Mouse (Mus musculus) neural tube, embryonic 13.5 days (tissue): ENCODE results near the gene Gatb. TPM values are rescaled to one million over a fixed set of nuclear protein-coding genes. Genes with fewer than 3 reads are reported as not detected.
A peak's percentile ranks its signal among the peaks of the same experiment; 100 is the strongest.
"Not testable (repeated sequence)": the region's sequence is repeated elsewhere in the genome, so short reads cannot be mapped to it uniquely, and the experiment has no call there.

Experiments used
- ATAC-seq: fragments of 200-750 bp; cut with Nextera tagmentation; 2 replicates; pipeline ENCODE4 v1.8.0; 2017; ENCODE audit warnings: low read depth, mild to moderate bottlenecking, moderate TSS enrichment, moderate library complexity
- H3K27ac ChIP-seq: fragments of 300-500 bp; sonication (generic); replicated peaks from 2 replicates; pipeline ENCODE4 v1.5.1; 2015; ENCODE audit warnings: moderate library complexity, mild to moderate bottlenecking, inconsistent platforms
- H3K27me3 ChIP-seq: fragments of 300-500 bp; sonication (generic); 2 replicates; pipeline ENCODE4 v1.6.1; 2015; ENCODE audit warnings: mild to moderate bottlenecking, inconsistent platforms
- H3K36me3 ChIP-seq: fragments of 300-500 bp; sonication (generic); 2 replicates; pipeline ENCODE4 v1.6.1; 2015; ENCODE audit warnings: mild to moderate bottlenecking, inconsistent platforms
- H3K4me1 ChIP-seq: fragments of 300-500 bp; sonication (generic); replicated peaks from 2 replicates; pipeline ENCODE4 v1.6.1; 2015; ENCODE audit warnings: inconsistent platforms
- H3K4me2 ChIP-seq: fragments of 300-500 bp; sonication (generic); 2 replicates; pipeline ENCODE4 v1.6.1; 2015; ENCODE audit warnings: inconsistent platforms, mild to moderate bottlenecking, moderate library complexity
- H3K4me3 ChIP-seq: fragments of 300-500 bp; sonication (generic); 2 replicates; pipeline ENCODE4 v1.5.1; 2015; ENCODE audit warnings: mild to moderate bottlenecking, inconsistent platforms
- H3K9ac ChIP-seq: fragments of 300-500 bp; sonication (generic); 2 replicates; pipeline ENCODE4 v1.6.1; 2015; ENCODE audit warnings: moderate library complexity, mild to moderate bottlenecking, inconsistent platforms
- H3K9me3 ChIP-seq: fragments of 300-500 bp; sonication (generic); 2 replicates; pipeline ENCODE4 v1.6.1; 2016; ENCODE audit warnings: inconsistent platforms
- WGBS: fragments of 180-500 bp; shearing (Covaris S2); methylation state at CpG from one replicate; pipeline ENCODE4 v1.1.7; 2015; 5-methylcytosine and 5-hydroxymethylcytosine counted together
- polyA plus RNA-seq: library from polyadenylated mRNA; unstranded; fragments of >200 nt; fragmentation: Nextera tagmentation; extraction: Ambion mirVana; gene quantifications from 2 replicates; pipeline ENCODE4 v1.2.1, GENCODE M21; 2015

The Gatb gene
- polyA plus RNA-seq, 1 experiment from 2014 or later: 19.9 TPM

DNA sequence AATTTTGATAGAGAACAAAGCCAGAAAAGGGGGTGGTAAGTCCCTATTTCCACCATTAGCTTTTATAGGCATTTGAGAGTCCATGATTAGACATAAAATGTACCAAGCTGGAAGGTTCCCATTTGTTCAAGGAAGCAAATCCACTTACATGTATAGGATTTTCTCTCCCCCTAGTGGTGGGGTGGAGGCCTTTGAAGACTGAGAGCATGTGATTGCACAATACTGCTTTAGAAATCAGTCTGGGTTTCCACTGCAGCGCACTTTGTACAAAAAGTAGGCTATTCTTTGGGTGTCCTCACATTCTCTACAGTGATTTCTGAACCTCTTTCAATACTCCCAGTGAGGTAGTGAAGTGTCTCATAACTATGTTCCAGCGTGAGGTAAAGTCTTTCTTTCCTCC, 2.6 kb upstream of the Gatb start:
- H3K4me3 ChIP-seq: no peak overlapping the region
- H3K4me2 ChIP-seq: no peak overlapping the region
- WGBS: 70% methylated on average over 2 of the region's 2 CpGs
- no peaks in the 10 kb centered on the region for H3K9me3 ChIP-seq
- H3K36me3 ChIP-seq: no peaks in the 10 kb centered on the region
- ATAC-seq: no peak
- no peak overlapping the region for H3K27ac ChIP-seq
- H3K4me1 ChIP-seq: 0 out of 2 replicates have a peak, but pooled peaks cover 4% of the 10 kb centered on the region
- no peak overlapping the region for H3K9ac ChIP-seq
- H3K27me3 ChIP-seq: no peaks in the 10 kb centered on the region

DNA sequence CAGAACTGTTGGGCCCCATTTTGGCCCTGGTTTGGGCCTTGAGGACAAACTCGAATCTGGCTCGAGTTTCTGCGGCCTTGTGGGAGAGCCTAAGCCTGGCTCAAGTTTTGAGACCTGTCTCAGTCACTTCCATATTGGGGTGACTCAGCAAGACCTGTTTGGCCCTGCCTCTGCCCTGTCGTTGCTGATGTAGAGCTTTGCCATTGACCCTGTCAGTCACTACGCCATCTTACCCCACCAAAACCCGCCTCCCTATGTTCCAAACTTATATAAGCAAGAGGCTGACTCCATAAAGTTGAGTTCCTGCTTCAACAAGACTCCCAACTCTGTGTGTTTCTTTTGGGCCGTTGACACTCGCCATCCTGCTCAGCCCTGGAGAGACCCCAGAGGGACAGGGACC, 1.4 kb upstream of the Gatb start:
- H3K27ac ChIP-seq, H3K4me1 ChIP-seq, H3K9ac ChIP-seq, H3K4me3 ChIP-seq, H3K9me3 ChIP-seq, H3K27me3 ChIP-seq, H3K4me2 ChIP-seq, H3K36me3 ChIP-seq, ATAC-seq: not testable (repeated sequence)
- WGBS: 94% methylated on average over 8 of the region's 8 CpGs

DNA sequence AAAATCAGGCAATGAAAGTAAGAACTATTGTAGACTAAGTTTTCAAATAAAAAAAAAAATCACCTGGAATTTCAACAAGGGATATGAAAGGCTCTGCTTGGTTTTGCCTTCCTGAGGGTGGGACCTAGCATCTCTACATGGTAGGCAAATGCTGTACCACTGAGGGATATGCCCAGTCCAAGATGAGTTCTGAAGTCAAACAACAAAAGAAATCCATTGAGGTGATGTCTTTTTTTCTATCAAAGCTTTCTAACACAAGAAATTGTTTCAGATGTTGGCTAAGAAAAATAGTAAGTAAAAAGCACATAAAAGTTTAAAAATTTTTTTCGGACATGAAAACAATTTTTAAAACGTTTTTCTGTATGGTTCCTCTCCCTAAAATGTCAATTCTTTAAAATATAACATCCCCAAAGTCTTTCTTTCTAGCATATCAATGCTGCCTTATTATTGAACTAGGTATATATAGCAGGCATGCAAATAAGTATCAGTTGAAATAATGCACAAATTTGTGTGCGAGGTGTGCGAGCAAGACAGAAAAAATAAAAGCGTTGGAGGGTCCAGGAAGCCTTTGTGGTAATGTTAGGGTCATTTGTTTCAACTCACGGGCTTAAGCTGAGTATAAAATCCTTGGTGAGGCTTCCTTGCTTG, 579 bp upstream of the Gatb start:
- no peak; the same call in 1 of the 2 replicates for ATAC-seq
- Histone ChIP-seq H3K9me3 (no peaks in the 10 kb centered on the region), H3K4me1 (0 out of 2 replicates have a peak, but pooled peaks cover 4% of the 10 kb centered on the region), H3K9ac (peak overlapping the region; percentile 48; the same call in 1 of the 2 replicates), H3K4me3 (peak overlapping the region; percentile 80), H3K27ac (0 out of 2 replicates have a peak overlapping the region, but pooled peaks have one; percentile 29), H3K27me3 (no peaks in the 10 kb centered on the region), H3K36me3 (no peaks in the 10 kb centered on the region), H3K4me2 (peak overlapping the region; percentile 54)
- 24% methylated on average over 6 of the region's 6 CpGs for WGBS

DNA sequence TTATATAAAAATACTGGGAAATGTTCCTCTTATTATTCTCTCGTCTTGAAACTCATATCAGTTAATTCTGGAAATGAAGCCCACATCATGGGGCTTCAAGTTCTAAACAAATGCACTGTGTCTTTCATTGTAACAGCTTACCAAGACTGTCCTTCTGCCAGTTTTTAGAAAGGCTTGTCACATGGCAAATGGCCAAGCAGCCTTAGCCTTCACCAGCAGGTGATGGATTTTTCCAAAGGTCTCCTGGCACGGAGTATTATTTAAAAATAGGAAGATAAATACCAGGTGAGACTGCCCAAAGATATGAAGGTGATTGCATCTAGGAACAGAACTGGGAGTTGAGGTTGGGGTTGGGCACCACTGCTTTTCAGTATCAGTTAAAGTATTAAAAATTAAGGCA, 8.8 kb downstream of the Gatb start:
- Histone ChIP-seq H3K9ac (no peak overlapping the region), H3K4me3 (no peak overlapping the region), H3K27me3 (no peaks in the 10 kb centered on the region), H3K4me2 (no peak overlapping the region), H3K4me1 (no peaks in the 10 kb centered on the region), H3K36me3 (no peaks in the 10 kb centered on the region), H3K27ac (no peak overlapping the region), H3K9me3 (no peaks in the 10 kb centered on the region)
- ATAC-seq: no peak
- WGBS: 86% methylated on average over 2 of the region's 2 CpGs

DNA sequence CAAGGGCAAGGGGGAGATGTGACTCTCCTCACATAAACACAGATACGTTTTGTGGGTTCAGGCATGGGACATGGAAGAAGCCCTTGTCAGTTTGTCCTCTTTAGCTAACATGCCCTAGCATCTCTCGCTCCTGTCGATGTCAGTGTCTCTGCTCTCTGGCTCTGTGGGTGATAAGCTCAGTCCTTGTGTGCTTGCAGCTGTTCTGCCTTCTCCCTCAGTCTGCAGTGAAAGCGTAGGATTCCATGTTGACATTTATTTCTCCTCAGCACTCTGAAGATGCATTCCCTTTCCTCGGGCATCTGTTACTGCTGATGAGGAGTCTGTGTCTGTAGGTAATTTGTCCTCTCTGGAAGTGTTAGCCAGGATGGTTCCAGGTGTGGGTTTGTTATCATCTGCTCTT, 9.3 kb downstream of the Gatb start:
- 91% methylated on average over 5 of the region's 5 CpGs for WGBS
- Histone ChIP-seq H3K36me3 (no peaks in the 10 kb centered on the region), H3K4me2 (no peak overlapping the region), H3K4me1 (no peaks in the 10 kb centered on the region), H3K9ac (no peak overlapping the region), H3K27ac (no peak overlapping the region), H3K4me3 (no peak overlapping the region), H3K27me3 (no peaks in the 10 kb centered on the region), H3K9me3 (no peaks in the 10 kb centered on the region)
- no peak for ATAC-seq

DNA sequence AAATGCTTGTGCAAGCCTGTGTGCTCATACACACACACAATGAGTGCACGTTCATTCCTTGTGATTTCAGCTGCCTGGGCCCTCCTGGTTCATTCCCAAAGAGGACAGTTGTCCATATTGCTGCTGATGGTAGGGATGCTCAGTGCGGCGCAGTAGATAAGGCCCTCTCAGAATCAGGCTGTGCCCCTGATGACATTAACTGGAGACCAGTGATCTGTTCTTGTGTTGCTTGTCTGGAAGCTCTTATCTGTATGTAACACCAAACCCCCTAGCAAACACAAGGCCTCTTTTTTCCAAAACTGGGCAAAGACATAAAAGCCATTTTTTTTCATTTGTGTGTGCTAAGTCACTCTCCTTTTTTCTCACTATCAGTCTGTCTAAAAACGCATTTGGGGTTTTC, 11.0 kb downstream of the Gatb start:
- no peaks in the 10 kb centered on the region for H3K27me3 ChIP-seq
- no peak overlapping the region for H3K4me3 ChIP-seq
- no peaks in the 10 kb centered on the region; the same call in 1 of the 2 replicates for H3K4me1 ChIP-seq
- WGBS: 92% methylated on average over 4 of the region's 4 CpGs
- H3K4me2 ChIP-seq: no peak overlapping the region
- H3K27ac ChIP-seq: no peak overlapping the region
- no peaks in the 10 kb centered on the region for H3K36me3 ChIP-seq
- no peak overlapping the region for H3K9ac ChIP-seq
- H3K9me3 ChIP-seq: no peaks in the 10 kb centered on the region
- ATAC-seq: no peak

DNA sequence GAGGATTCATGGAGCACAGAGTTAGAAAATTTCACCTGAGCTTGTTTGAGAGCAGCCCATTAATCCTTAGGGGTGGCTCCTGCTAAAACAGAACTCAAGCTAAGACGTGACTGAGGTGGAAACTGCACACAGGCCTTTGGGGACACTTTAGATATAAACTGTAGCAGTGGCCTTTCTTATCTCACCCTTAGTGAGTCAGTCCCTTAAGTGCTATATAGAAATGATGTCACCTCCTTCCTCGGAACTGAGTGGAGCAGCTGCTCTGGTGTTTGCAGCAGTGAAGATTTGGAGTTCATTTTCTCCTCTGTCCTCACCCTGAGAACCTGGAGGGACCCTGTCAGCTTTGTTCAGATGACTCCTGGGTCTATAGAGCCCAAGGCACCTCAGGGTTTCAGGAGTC, 14.8 kb downstream of the Gatb start:
- Histone ChIP-seq H3K4me3 (no peak overlapping the region), H3K27me3 (no peaks in the 10 kb centered on the region), H3K9ac (no peak overlapping the region), H3K4me1 (no peaks in the 10 kb centered on the region; the same call in 1 of the 2 replicates), H3K9me3 (no peaks in the 10 kb centered on the region), H3K4me2 (no peak overlapping the region), H3K36me3 (no peaks in the 10 kb centered on the region), H3K27ac (peak overlapping the region; percentile 38; the same call in 1 of the 2 replicates)
- ATAC-seq: no peak
- 72% methylated on average over 2 of the region's 2 CpGs for WGBS

DNA sequence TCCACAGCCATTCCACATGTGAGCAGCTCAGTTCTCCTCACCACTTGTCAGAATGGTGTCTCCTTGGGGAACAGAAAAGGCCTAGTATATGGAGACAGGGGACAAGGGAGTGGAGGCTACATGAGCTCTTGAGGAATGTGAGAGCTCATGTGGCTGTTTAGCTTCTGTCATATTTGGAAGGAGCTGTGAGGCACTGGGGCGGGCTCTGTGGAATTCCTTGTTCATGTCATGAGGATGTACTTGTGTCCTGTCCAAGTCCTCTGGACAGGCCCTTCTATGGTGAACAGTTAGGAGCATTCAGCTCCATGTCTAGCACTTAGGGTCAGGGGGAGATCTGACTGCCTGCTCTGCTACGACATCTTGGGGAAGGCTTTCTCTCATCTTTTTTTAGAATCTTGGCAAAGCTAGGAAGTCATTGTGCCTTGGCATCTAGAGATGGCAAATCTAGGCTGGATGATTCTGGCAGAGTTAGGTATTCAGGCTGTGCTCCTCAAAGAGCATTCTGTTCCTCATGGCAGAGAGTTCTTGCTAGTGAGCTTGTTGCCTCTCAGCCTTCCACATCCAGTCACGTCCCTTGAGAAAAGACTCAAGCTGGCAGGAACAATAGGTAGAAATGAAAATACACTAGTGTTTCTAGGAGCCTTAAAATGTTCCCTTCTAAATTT, 16.3 kb downstream of the Gatb start:
- ATAC-seq: no peak
- Histone ChIP-seq H3K27me3 (no peaks in the 10 kb centered on the region), H3K9me3 (no peaks in the 10 kb centered on the region), H3K4me3 (no peak overlapping the region), H3K36me3 (no peaks in the 10 kb centered on the region), H3K27ac (no peak overlapping the region), H3K9ac (no peak overlapping the region), H3K4me2 (no peak overlapping the region), H3K4me1 (no peaks in the 10 kb centered on the region; the same call in 1 of the 2 replicates)
- 91% methylated on average over 3 of the region's 3 CpGs for WGBS

DNA sequence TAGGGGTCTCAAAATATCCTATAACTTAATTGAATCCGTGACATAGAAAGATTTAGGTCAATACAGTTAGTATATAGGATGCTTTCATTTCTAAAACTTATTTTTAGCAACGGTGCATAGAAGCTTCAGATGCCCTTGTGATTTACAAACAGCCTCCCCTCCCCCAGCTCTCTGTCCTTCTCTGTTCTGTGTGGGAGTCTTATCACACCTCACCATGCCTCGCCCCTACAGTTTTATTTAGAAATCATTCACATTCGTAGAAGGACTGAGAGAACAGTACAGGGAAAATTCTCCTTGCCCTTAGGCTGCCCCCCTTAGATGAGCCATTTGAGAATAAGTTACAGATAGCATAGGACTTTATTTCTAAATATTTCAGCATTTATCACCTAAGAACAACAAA, 18.1 kb downstream of the Gatb start:
- Histone ChIP-seq H3K36me3 (no peaks in the 10 kb centered on the region), H3K27me3 (no peaks in the 10 kb centered on the region), H3K4me2 (no peak overlapping the region), H3K4me1 (no peaks in the 10 kb centered on the region; the same call in 1 of the 2 replicates), H3K9me3 (no peaks in the 10 kb centered on the region), H3K27ac (no peak overlapping the region), H3K9ac (no peak overlapping the region), H3K4me3 (no peak overlapping the region)
- WGBS: 81% methylated on average over 4 of the region's 4 CpGs
- ATAC-seq: no peak

DNA sequence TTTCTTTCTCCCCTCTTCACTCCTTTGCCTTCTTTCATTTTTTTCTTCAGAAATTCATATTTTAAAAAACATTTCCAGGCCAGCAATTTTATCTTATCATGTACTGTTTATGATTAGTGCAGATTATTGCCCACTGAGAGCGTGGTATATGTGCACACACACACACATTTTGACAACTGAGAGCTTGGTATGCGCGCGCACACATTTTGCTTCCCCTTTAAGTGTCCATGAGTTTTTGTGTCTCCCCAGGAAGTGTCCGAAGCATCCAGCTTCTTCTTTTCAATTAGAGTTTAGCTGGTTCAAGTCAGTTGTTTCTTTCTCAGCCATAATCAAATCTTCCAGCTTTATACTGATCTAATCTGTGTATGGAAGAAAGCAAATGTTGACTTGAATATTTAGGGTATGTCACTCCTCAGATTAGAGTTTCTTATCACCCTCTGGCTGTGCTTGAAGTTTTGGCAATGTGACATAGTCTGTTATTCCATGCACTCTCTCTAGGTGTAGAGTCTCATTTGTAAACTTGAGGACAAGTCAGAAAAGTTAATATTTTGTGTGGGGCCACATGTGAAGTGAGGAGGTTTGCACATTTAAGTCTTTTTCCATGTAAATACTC, 18.8 kb downstream of the Gatb start:
- H3K9ac ChIP-seq: no peak overlapping the region
- no peak for ATAC-seq
- no peaks in the 10 kb centered on the region; the same call in 1 of the 2 replicates for H3K4me1 ChIP-seq
- 95% methylated on average over 5 of the region's 5 CpGs for WGBS
- H3K9me3 ChIP-seq: no peaks in the 10 kb centered on the region
- no peak overlapping the region for H3K4me2 ChIP-seq
- H3K27me3 ChIP-seq: no peaks in the 10 kb centered on the region
- H3K36me3 ChIP-seq: no peaks in the 10 kb centered on the region
- H3K27ac ChIP-seq: no peak overlapping the region
- no peak overlapping the region for H3K4me3 ChIP-seq

DNA sequence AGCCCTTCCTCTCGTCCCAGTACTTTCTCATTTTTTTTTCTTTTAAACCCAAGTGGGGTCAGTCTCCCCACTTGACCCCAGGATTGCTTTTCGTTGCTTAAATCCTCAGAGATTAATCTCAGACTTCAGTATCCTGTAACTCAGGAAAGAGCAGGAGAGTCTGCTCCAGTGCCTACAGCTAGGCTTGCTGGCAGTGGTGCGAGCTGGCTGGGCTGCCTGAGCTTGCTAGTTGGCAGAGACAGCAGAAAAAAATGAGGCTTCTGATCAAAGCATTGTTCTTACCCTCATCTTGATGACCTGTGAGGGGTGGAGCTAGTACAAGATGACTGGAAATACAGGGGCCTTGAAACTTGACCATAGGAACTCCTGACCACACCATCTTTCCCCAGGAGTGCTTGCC, 20.5 kb downstream of the Gatb start:
- H3K36me3 ChIP-seq: no peaks in the 10 kb centered on the region
- H3K9ac ChIP-seq: no peak overlapping the region
- no peak overlapping the region for H3K27ac ChIP-seq
- no peaks in the 10 kb centered on the region for H3K27me3 ChIP-seq
- 78% methylated on average over 3 of the region's 3 CpGs for WGBS
- no peak for ATAC-seq
- no peaks in the 10 kb centered on the region for H3K4me1 ChIP-seq
- H3K4me3 ChIP-seq: no peak overlapping the region
- H3K9me3 ChIP-seq: no peaks in the 10 kb centered on the region
- no peak overlapping the region for H3K4me2 ChIP-seq

DNA sequence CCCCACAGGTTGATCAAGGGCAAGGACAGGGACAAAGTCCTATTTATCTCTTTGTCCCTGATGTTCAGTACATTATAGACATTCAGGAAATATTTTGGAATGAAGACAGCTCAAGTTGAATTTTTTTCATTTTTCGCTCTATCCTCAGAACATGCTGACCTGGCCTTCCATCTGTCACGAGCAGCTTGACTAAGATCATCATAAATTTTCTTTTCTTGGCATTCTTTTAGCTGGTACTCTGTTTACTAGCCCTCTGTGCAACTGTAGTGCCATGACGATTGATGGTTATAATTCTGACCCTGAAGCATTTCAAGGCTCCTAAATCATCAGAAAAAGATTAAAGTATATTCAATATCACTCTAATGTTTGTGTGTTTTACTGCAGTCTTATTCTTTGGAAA, 25.6 kb downstream of the Gatb start:
- Histone ChIP-seq H3K4me1 (peaks cover 42% of the 10 kb centered on the region), H3K9ac (no peak overlapping the region), H3K9me3 (no peaks in the 10 kb centered on the region), H3K36me3 (no peaks in the 10 kb centered on the region), H3K27me3 (no peaks in the 10 kb centered on the region), H3K27ac (no peak overlapping the region; the same call in 1 of the 2 replicates), H3K4me3 (no peak overlapping the region), H3K4me2 (no peak overlapping the region)
- WGBS: 67% methylated on average over 3 of the region's 3 CpGs
- no peak for ATAC-seq
